Mouse (Mus musculus) cerebellum, adult 11 months (tissue): ENCODE results near the gene Mdga1.
A peak's percentile ranks its signal among the peaks of the same experiment; 100 is the strongest.

ENCODE experiments used
- DNase-seq: peaks from one replicate; pipeline ENCODE4 v3.0.0; 2022

The Mdga1 gene

DNA sequence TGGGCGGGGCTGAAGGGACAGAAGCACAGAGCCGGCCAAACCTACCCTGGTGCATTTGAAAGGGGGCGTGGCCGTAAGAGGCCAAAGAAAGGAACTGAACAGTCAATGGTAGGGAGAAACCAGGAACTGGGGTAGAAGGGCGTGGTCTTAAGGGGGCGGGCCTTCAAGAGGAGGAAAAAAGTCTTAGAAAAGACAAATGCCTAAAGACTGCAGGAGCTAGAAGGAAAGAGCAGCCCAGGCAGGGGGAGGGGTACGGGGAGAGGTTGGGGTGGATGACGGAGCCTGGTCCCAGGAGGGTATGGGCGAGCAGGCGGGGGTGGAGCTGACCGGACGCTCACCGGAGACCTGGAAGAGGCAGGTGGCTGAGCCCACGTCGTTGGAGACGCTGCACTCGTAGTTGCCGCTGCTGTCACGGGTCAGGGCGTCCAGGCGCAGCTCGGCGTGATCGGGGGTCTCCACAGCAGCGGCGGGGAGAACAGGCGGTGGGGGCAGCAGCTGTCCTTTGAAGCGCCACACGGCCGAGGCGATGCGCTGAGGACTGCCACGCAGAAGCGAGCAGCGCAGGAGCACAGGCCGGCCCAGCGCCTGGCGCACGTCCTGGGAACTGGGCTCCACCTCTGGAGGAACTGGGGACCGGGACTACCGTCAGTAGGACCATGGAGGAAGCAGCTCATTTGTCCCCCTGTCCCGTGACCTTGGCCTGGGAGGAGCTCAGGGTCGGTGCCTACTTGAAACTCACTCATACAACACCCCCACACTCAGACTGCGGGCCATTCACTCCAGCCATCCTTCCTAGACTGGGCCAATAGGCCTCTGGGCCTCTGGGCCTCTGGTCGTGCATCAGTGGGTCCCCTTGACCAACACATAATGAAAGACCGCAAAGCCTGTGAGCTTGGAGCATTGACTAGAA lies 127.9 kb downstream of the Mdga1 start:
- no peak for DNase-seq

DNA sequence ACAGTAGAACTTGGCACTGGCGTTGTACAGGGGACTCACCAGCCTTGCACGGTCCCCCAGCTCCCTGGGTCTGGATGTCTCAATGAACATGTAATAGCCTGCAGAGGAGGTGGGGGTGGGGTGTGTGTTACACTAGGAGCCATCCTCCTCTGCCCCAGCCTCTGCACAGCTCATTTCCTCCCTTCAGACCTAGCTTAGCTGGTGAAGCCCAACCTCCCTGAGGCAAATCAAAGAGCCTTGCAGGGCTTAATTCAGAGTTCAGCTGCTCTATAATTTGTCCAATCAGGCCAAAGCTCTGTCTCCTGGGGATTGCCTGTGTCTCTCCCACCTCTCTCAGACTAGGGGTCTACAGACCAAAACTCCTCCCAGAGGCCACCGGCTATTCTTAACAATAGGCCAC lies 131.9 kb downstream of the Mdga1 start:
- DNase-seq: no peak

DNA sequence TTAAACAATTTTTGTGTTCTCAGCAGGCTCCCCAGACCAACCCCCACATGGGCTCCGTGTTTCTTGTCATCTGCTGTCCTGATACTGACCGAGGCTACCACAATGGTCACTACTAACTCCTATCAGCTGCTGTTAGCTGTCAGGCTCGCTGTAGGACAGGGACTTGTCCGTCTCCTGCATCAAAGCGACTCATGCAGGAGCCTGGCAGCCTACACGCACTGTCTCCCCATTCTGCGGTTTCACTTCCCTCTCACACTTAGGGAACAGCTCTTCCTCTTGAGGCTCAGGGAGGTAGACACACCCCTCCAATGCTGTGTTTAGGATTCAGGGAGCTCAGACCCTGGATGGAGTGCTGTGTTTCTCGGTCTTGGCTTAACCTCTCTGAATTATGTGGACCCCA lies 132.4 kb downstream of the Mdga1 start:
- no peak for DNase-seq

DNA sequence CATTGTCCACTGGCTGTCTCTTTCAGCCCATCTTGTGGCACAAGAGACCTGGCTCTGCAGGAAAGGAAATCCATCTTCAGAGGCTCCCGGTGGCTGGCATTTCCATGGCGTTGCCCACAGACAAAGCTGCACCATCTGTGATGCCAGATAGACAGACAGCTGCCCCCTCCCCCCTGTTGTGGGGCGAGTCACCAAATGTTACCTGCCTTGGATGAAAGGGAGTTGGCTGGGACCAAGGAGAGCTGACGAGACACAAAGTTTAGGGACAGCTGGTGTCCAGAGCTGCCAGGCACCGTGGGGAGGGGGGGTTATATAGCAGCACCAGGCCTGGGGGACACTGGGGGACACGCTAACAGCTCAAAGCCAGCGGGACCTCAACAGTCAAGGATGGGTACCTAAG lies 135.1 kb downstream of the Mdga1 start:
- DNase-seq: peak; percentile 85

DNA sequence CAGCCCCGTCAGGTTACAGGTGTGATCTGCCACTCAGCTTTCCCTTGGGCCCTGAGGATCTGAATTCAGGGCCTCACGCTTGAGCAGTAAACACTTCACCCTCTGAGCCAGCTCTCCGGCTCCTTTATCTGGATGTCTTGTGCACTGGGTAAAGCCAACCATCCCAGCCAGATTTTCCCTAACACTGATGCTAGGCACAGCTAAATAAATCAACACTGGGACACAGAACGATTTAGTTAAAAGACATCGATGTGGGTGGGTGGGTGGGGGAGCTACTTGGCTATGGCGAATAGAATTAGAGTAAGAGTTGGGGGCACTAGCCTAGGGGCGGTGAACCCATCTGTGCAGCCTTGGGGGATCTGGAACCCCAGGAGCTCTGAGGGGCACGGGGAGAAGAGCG lies 135.6 kb downstream of the Mdga1 start:
- no peak for DNase-seq

DNA sequence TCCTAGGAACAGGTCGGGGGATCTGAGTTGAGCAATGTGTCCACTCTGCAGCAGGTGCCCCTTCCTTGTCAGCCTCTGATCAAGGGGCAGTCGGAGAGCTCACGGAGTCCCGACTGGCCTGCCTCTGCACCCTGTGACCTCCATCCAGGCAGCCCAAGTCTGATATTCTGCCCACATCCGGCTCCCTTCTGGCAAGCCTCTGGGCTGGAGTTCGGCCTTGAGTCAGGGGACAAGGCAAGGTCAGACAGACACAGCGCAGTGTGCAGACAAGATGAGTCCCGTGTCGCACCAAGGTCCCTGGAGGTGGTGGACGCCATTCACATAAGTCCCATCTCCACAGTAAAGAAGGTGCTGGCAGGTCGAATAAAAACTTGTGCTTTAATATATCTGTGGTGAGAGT lies 138.2 kb downstream of the Mdga1 start:
- DNase-seq: no peak

DNA sequence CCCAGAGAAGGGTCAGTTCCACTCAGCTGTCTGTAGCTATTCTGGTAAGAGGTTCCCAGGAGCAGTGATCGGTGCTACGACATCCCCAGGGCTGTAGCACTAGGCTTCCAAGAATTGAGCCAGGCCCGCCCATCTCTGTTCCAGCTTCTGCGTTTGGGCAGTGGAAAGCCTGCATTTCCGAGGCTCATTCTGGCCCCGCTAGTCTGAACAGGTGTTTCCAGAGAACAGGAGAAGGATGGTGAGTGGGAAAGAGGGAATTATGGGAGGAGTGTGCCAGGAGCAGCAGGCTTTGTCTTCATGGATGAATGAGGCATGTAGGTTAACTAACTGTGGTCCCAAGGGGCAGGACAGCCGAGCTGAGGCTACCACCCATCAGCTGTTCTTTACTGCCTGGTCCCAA lies 140.8 kb downstream of the Mdga1 start:
- DNase-seq: no peak

DNA sequence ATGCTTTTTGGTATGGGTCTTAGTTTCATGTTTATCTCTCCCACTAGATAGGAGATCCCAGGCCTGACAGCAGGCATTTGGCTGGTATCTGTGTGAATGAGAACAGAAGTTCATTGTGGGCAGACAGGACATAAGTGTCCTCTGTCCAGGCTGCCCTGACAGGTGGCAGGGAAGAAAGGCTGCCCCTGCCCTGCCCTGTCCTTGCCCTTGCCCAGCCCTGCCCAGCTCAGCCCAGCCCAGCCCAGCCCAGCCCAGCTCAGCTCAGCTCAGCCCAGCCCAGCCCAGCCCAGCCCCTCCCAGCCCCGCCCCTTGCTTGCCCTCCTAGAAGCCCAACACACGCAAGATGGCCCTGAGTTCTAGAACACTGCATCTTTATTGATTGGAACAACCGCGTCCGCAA lies 142.3 kb downstream of the Mdga1 start:
- no peak for DNase-seq

DNA sequence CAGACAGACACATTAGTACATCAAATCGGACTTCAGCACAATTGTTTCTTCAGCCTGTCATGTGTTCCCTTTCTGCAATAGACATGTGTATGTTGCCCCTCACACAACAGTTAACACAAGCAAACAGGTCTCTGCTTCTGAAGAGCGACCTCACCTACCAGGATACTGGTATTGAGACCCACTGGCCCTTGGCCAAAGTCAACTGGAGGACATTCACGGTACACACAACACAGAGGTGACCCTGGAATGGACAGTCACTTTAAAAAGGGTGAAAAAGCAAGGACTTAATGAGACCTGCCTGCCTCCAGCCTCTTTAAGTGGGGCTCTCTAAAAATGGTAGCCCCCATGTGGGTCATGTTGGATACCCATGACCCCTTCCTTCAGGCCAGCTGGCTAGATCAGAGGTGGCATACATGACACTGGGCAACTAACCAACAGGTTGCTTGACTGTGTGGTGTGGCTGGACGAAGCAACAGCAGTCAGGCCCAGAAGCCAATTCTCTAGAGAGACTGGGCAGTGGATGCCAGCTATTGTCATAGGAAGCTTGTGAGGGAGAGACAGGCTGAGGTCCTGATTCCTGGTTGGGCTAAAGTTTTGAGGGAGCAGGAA lies 145.3 kb downstream of the Mdga1 start:
- no peak for DNase-seq

DNA sequence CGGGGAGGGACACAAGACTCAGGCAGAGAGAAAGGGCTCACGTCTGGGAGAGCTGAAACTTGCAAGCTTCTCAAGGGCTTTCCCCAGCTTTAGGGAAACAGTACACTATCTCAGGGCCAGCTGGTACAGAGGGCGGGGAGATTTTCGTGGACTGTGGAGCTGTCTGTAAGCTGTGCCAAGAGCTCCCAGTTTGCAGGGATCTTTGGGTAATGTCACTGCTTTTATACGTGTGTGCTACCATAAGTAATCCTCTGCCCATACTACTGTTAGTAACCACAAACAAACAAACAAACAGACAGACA lies 145.7 kb downstream of the Mdga1 start:
- DNase-seq: no peak

DNA sequence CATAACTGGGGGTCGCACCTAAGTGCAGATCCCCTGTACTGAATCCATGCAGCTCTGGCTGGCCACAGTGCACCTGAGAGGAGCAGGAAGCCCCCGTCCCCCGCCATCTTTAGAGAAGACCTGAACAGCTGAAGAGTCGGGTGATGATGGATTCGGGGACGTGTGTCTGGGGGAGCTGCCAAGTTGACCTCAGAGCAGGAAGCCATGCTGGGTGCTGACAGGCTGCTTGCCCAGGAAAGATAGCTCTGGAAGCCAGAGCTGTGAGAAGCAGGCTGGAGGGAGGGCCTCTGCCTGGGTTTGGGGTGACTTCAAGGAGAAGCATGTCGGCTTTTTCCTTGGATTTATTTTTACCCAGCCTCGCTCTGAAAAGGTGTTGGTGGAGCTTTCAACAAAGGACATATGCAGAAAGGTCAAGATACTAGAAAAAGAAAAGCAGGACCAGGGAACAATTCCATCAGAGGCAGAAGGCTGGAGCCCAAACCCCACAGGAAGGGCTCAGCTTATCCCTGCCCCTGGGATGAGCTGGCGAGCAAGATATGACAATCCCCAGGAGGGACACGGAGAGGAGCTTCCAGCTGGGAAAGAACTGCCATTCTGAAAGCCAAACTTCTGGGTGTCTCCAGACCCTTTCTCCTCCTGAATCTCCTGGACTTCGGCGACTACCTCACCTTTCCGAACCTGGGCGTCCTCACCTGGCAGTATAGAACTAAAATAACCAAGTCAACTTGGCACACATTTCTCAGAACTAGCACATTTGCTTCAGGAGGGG lies 146.3 kb downstream of the Mdga1 start:
- DNase-seq: peak; percentile 69

DNA sequence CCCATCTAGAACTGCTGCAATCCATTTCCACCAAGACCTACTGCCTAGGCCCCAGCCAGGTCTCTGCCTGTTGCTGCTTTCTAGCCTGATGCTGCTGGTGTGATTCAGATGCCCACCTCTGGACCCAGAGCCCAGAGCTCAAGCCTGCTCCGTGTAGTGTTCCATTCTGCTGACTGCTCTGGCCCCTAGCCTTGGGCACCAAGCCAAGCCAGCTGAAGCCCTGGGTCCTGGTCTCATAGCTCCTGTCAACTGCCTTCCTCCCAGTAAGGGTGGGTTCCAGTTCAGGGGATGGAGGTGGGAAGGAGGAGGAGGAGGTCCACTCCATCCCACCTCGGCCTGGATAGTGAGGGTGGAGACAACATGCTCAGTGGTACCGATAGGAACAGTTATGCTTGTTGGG lies 150.3 kb downstream of the Mdga1 start:
- DNase-seq: no peak

DNA sequence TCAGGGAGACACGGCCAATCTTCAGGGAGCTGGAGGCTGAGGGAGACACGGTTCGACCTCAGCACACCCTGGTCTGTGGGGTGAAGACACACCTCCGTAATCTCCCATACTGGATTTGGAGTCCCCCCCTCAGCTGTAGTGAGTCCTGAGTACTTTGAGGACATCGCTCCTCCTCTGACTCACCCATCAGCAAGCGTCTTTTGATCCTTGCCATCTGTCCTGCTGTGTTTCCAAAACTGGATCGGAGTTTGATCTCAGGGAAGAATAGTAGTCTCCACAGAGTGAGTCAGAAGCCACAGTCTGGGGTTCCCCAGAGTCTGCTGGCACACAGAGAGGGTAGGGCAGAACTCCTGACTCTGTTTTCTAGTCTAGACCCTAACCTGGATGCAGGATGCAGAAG lies 150.9 kb downstream of the Mdga1 start:
- no peak for DNase-seq

DNA sequence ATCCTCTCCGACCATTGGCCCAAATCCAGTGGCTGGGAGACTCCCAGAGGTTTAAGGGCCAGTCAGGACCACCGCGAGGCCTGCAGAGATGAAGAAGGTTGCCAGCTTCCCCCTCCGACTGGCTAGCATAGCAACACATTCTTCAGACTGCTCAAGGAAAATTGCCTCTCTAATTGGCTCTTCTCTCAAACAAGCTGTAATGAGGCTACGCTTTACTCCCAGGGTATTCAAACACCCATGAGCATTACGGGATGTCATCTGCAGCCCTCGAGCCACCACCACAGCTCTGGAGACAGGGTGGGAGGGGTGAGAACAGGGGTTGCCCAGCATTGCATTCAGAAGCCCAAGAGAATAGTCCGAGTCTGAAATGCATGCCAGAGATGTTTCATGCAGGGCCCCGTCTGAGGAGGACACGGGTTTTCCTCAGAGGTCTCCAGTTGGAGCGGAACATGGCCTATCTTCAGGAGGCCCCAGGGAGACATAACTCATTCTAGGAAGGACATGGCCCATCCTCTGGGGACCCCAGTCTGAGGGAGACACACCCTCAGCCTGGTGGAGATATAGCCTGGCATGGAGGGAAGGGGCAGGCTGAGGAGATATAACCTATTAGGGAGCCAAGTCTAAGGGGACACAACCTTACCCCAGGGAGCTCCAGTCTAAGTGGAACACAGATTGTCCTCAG lies 151.5 kb downstream of the Mdga1 start:
- no peak for DNase-seq

DNA sequence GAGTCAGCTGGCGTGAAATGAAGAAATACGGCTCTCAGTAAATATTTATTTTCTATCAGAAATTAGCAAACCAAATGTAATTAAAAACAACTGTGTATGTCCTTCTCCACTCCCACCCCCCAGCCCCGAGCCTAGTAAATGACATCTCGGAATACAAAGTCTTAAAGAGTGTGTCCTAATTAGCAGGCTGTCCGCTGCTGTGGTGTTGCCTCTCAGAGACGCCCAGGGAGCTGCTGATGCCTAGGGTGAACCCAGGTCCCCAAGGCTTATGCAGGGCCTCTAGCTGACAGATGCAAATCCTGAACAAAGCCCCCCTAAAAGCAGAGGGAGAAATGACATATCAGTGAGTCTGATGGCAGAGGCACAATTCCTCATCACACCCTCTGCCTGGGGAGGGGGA lies 155.1 kb downstream of the Mdga1 start:
- no peak for DNase-seq

DNA sequence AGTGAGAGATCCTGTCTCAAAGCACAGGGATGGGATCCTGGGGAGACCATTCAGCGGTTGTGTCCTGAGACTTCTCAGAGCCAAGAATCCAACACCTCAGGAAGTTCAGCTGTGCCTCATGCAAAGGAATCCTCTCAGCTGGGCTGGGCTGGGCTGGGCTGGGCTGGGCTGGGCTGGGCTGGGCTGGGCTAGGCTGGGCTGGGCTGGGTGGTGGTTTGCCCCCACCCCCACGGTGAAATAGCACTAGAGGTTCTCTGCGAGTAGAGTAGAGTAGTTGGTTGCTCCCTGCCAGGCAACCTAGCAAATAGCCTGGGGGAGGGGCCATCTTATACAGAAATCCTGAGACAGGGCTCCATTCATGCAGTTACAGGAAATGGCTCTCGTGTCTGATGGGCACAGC lies 156.6 kb downstream of the Mdga1 start:
- no peak for DNase-seq

DNA sequence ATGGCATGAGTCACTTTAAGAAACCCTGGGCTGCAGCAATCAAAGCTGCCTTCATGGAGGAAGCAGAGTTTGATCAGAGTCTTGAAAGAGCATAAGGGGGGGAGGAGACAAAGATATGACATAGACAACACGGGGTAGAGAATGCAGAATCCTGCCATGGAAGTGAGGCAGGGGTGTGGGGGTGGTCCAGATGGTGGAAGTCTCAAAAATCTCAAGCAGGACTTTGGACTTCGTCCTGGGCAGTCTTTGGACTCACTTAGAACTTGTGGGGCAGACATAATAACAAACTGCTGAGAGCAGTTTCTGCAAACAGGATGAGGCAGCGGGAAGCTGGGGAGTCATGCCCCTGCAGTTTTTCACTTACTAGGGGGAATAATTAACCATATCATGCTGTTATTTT lies 166.3 kb downstream of the Mdga1 start:
- no peak for DNase-seq

DNA sequence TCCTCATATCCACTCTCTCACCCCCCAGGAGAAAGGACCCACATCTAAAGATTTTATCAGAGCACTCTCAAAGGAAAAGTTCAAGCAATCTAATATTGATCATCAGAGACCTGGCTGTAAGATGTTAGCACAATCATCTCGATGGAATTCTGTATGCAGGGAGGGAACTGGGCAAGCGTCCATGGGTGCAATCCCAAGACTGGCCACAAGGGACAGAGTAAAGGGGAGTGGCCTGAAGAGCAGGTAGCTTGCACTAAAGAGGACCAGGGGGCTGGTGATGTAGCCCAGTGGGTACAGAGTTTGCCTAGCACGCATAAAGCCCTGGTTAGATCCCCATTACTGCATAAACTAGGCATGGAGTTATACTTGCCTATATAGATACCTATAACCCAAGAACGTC lies 168.5 kb downstream of the Mdga1 start:
- peak; percentile 60 for DNase-seq

DNA sequence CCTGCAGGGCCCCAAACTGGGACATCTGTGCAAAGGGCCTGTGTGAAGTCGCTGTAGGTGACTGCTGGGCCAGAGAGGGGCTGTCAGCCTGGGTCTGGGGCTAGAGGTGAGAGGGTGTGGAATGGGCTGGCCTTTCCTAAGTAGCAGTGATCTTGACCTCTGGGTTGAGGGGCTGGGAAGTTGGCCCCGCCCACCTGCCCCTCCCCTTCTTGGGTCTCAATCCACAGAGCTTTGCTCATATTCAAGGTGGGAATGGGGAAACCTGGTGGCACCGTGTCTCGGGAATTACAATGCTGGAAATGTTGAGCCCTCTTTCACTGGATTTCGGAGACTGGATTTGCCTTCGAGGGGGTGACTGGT lies 169.8 kb downstream of the Mdga1 start:
- no peak for DNase-seq

DNA sequence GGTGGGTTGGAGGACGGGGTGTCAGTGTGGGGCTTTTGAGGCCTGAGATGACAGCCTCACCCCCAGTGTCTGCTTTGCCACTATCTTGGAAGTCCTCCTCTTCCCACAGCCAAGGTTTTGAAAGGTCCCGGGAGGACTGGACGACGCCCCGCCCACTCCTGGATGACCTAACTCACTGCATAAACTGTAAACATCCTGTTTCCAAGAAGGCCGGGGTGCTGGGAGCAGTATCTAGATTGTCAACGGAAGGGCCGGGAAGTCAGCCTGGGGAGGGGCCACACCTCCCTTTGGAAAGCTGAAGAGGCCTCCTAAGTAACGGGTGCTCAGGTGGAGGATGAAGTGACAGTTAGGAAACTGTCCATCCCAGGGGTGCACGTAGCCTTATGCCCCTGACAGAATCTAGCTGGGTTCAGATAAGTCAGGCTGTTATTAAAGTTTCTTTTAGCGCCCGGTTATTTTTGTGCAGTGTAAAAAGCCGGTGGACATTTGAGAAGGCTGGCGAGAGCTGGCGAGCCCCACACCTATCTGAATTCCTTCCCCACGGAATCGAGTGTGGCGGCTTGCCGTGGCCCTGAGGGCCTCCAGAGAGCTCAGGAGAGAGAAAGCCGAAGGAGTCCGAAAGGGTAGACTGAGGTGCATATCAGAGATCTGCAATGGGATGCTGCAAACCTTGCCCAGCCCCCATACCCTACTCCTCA lies 170.3 kb downstream of the Mdga1 start:
- DNase-seq: no peak

DNA sequence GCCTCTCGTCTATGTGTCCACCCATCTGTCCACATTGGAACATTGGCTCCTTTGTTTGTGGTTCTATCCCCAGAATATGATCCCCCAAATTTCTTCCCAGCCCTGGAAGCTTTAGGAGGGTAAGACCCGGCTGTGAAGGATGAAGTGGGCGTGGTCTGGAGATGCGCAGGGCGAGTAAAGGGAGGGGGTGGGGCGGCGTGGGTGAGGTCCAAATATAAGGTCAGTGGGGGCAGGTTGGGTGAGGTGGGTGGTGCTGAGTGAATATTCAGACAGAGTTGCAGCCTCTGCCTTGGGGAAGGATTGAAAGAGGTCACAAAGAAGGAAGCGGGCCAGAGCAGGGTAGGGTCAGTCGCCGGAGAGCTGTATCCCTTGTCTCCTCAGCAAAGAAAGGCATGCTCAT lies 171.7 kb downstream of the Mdga1 start:
- DNase-seq: no peak

DNA sequence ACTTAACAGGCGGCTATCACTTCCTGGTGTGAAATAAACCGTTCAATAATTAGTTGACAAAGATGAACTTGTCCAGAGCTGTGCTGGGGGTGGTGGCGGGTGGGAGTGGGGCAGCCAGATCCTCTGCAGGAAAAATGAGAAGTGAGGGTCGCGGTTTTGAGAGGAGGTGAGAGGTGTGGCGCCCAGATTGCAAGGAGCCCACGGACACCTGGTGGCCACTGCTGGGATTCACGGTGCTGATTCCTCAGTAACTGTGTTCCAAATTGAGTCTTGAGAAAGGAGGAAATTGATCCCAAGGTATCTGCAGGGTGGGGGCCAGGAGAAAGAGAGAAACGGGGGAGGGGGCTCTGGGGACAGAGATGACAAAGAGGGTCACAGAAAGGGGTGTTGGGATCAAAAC lies 173.1 kb downstream of the Mdga1 start:
- DNase-seq: no peak

DNA sequence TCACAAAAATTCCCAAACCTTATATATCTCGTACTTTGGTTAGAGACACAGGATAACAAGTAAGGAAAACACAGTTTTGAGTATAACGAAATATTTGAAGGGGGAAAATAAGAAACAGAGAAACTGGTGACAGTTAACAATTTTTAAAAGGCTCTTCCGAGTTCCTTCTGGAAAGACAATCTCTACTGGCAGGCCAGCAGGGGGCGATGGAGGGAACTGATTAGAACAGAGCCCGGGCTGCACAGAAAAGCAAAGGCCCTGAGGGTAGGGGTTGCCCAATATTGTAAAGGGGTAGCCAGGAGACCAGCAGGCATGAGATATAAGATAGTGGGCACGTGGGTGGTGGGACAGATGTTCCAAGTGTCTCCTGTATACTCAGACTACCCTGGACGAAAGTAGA lies 173.8 kb downstream of the Mdga1 start:
- DNase-seq: peak; percentile 58
